Mouse (Mus musculus): ENCODE measurements at regions not wholly inside any gene's neighbourhood (a gene's known extent, or its start where the extent isn't known, plus 50 kb on each side); places are given as distances from the start of the nearest gene placed in this dataset.

GRCm38 (mm10) chr13:42597781-42598180, 82.6 kb upstream of the Phactr1 start:
- Histone ChIP-seq H3K79me2 (ENCODE audit: control insufficient read depth, insufficient read depth) (no peaks in the 10 kb centered on the region), H3K4me2 (ENCODE audit: low read depth) (no peak overlapping the region), H3K4me3 (no peak overlapping the region), H3K27me3 (ENCODE audit: control insufficient read depth, insufficient read depth, insufficient read length) (no peaks in the 10 kb centered on the region), H3K36me3 (ENCODE audit: control insufficient read depth, insufficient read depth) (no peaks in the 10 kb centered on the region), H3ac (ENCODE audit: control insufficient read depth, insufficient read length) (no peak overlapping the region)
- TF ChIP-seq MYOD1 (IDR thresholded peaks at IDR 0.05; ENCODE audit: control insufficient read depth in 1 of 3, insufficient read length in 2 of 3, low read depth in 2 of 3) (no peak), E2F4 (IDR thresholded peaks at IDR 0.05; ENCODE audit: insufficient read depth) (no peak), TCF12 (IDR thresholded peaks at IDR 0.05; ENCODE audit: insufficient read depth, poor library complexity, severe bottlenecking) (no peak), CEBPB (IDR thresholded peaks at IDR 0.05; ENCODE audit: insufficient read depth, poor library complexity, severe bottlenecking) (no peak), TCF3 (IDR thresholded peaks at IDR 0.05; ENCODE audit: insufficient read length, low read depth) (no peak)

GRCm38 (mm10) chr13:42603308-42603707, 77.1 kb upstream of the Phactr1 start:
- no peak overlapping the region for H3K4me3 ChIP-seq
- no peak overlapping the region for H3K4me2 ChIP-seq (ENCODE audit: low read depth)

GRCm38 (mm10) chr13:42607735-42608134, 72.7 kb upstream of the Phactr1 start:
- TF ChIP-seq USF1 (IDR thresholded peaks at IDR 0.05; ENCODE audit: low read depth) (no peak), MYOG (IDR thresholded peaks at IDR 0.05; ENCODE audit: control insufficient read depth in 1 of 3, insufficient read depth in 1 of 3, insufficient read length in 2 of 3, low read depth in 2 of 3) (no peak), TCF3 (IDR thresholded peaks at IDR 0.05; ENCODE audit: insufficient read length, low read depth) (no peak), MYOD1 (IDR thresholded peaks at IDR 0.05; ENCODE audit: control insufficient read depth in 1 of 3, insufficient read length in 2 of 3, low read depth in 2 of 3) (no peak), MAX (IDR thresholded peaks at IDR 0.05; ENCODE audit: low read depth) (no peak), E2F4 (IDR thresholded peaks at IDR 0.05; ENCODE audit: insufficient read depth) (no peak), REST (IDR thresholded peaks at IDR 0.05; ENCODE audit: insufficient read depth, insufficient read length) (no peak), POLR2AphosphoS2 (IDR thresholded peaks at IDR 0.05; ENCODE audit: insufficient read length, low read depth) (no peak), CEBPB (IDR thresholded peaks at IDR 0.05; ENCODE audit: insufficient read depth, poor library complexity, severe bottlenecking) (no peak), SRF (IDR thresholded peaks at IDR 0.05; ENCODE audit: control insufficient read depth, insufficient read length, low read depth) (no peak), TCF12 (IDR thresholded peaks at IDR 0.05; ENCODE audit: insufficient read depth, poor library complexity, severe bottlenecking) (no peak), POLR2A (IDR thresholded peaks at IDR 0.05; ENCODE audit: insufficient read length, low read depth) (no peak)
- H3K79me2 ChIP-seq (ENCODE audit: control insufficient read depth, insufficient read depth) = no peaks in the 10 kb centered on the region
- no peak overlapping the region for H3K4me2 ChIP-seq (ENCODE audit: low read depth)
- H3K27me3 ChIP-seq (ENCODE audit: control insufficient read depth, insufficient read depth, insufficient read length) = no peaks in the 10 kb centered on the region
- no peak overlapping the region for H3ac ChIP-seq (ENCODE audit: control insufficient read depth, insufficient read length)
- no peaks in the 10 kb centered on the region for H3K36me3 ChIP-seq (ENCODE audit: control insufficient read depth, insufficient read depth)
- H3K4me3 ChIP-seq = no peak overlapping the region

More at GRCm38 (mm10) chr13:42603308-42603707, 77.1 kb upstream of the Phactr1 start:
- Histone ChIP-seq H3K36me3 (ENCODE audit: control insufficient read depth, insufficient read depth) (no peaks in the 10 kb centered on the region), H3ac (ENCODE audit: control insufficient read depth, insufficient read length) (no peak overlapping the region), H3K79me2 (ENCODE audit: control insufficient read depth, insufficient read depth) (no peaks in the 10 kb centered on the region), H3K27me3 (ENCODE audit: control insufficient read depth, insufficient read depth, insufficient read length) (no peaks in the 10 kb centered on the region)
- TF ChIP-seq MAX (IDR thresholded peaks at IDR 0.05; ENCODE audit: low read depth) (no peak), CEBPB (IDR thresholded peaks at IDR 0.05; ENCODE audit: insufficient read depth, poor library complexity, severe bottlenecking) (no peak), E2F4 (IDR thresholded peaks at IDR 0.05; ENCODE audit: insufficient read depth) (no peak), REST (IDR thresholded peaks at IDR 0.05; ENCODE audit: insufficient read depth, insufficient read length) (no peak)

- Histone ChIP-seq H3K4me2 (ENCODE audit: low read depth) (no peak overlapping the region), H3ac (ENCODE audit: control insufficient read depth, insufficient read length) (no peak overlapping the region), H3K36me3 (ENCODE audit: control insufficient read depth, insufficient read depth) (no peaks in the 10 kb centered on the region), H3K27me3 (ENCODE audit: control insufficient read depth, insufficient read depth, insufficient read length) (no peaks in the 10 kb centered on the region), H3K4me3 (no peak overlapping the region), H3K79me2 (ENCODE audit: control insufficient read depth, insufficient read depth) (no peaks in the 10 kb centered on the region)
- TF ChIP-seq CEBPB (IDR thresholded peaks at IDR 0.05; ENCODE audit: insufficient read depth, poor library complexity, severe bottlenecking) = no peak
- TF ChIP-seq REST (IDR thresholded peaks at IDR 0.05; ENCODE audit: insufficient read depth, insufficient read length) = no peak
- no peak for TF ChIP-seq POLR2A (IDR thresholded peaks at IDR 0.05; ENCODE audit: insufficient read length, low read depth)
- TF ChIP-seq TCF12 (IDR thresholded peaks at IDR 0.05; ENCODE audit: insufficient read depth, poor library complexity, severe bottlenecking) = no peak
- TF ChIP-seq POLR2AphosphoS2 (IDR thresholded peaks at IDR 0.05; ENCODE audit: insufficient read length, low read depth) = no peak
- TF ChIP-seq MAX (IDR thresholded peaks at IDR 0.05; ENCODE audit: low read depth) = no peak
- no peak for TF ChIP-seq E2F4 (IDR thresholded peaks at IDR 0.05; ENCODE audit: insufficient read depth)
- TF ChIP-seq USF1 (IDR thresholded peaks at IDR 0.05; ENCODE audit: low read depth) = no peak
- TF ChIP-seq TCF3 (IDR thresholded peaks at IDR 0.05; ENCODE audit: insufficient read length, low read depth) = no peak
- TF ChIP-seq MYOG (IDR thresholded peaks at IDR 0.05; ENCODE audit: control insufficient read depth in 1 of 3, insufficient read depth in 1 of 3, insufficient read length in 2 of 3, low read depth in 2 of 3) = no peak
- TF ChIP-seq SRF (IDR thresholded peaks at IDR 0.05; ENCODE audit: control insufficient read depth, insufficient read length, low read depth) = no peak
Observed at GRCm38 (mm10) chr13:42608963-42609362, 71.5 kb upstream of the Phactr1 start.

- no peak for TF ChIP-seq SRF (IDR thresholded peaks at IDR 0.05; ENCODE audit: control insufficient read depth, insufficient read length, low read depth)
- no peak for TF ChIP-seq CEBPB (IDR thresholded peaks at IDR 0.05; ENCODE audit: insufficient read depth, poor library complexity, severe bottlenecking)
- no peak for TF ChIP-seq USF1 (IDR thresholded peaks at IDR 0.05; ENCODE audit: low read depth)
- TF ChIP-seq POLR2AphosphoS2 (IDR thresholded peaks at IDR 0.05; ENCODE audit: insufficient read length, low read depth) = no peak
- TF ChIP-seq MAX (IDR thresholded peaks at IDR 0.05; ENCODE audit: low read depth) = no peak
- TF ChIP-seq TCF12 (IDR thresholded peaks at IDR 0.05; ENCODE audit: insufficient read depth, poor library complexity, severe bottlenecking) = no peak
- no peak for TF ChIP-seq POLR2A (IDR thresholded peaks at IDR 0.05; ENCODE audit: insufficient read length, low read depth)
- no peak for TF ChIP-seq MYOD1 (IDR thresholded peaks at IDR 0.05; ENCODE audit: control insufficient read depth in 1 of 3, insufficient read length in 2 of 3, low read depth in 2 of 3)
- no peak for TF ChIP-seq MYOG (IDR thresholded peaks at IDR 0.05; ENCODE audit: control insufficient read depth in 1 of 3, insufficient read depth in 1 of 3, insufficient read length in 2 of 3, low read depth in 2 of 3)
- TF ChIP-seq E2F4 (IDR thresholded peaks at IDR 0.05; ENCODE audit: insufficient read depth) = no peak
- no peak for TF ChIP-seq REST (IDR thresholded peaks at IDR 0.05; ENCODE audit: insufficient read depth, insufficient read length)
- no peaks in the 10 kb centered on the region for H3K36me3 ChIP-seq (ENCODE audit: control insufficient read depth, insufficient read depth)
- no peaks in the 10 kb centered on the region for H3K79me2 ChIP-seq (ENCODE audit: control insufficient read depth, insufficient read depth)
- H3ac ChIP-seq (ENCODE audit: control insufficient read depth, insufficient read length) = no peak overlapping the region
- H3K27me3 ChIP-seq (ENCODE audit: control insufficient read depth, insufficient read depth, insufficient read length) = no peaks in the 10 kb centered on the region
- no peak overlapping the region for H3K4me3 ChIP-seq
- H3K4me2 ChIP-seq (ENCODE audit: low read depth) = no peak overlapping the region
Observed at GRCm38 (mm10) chr13:42613326-42613725, 67.1 kb upstream of the Phactr1 start.
